Mouse (Mus musculus): Measurements from ENCODE around the gene Plxna4. TPM values are rescaled to one million over a fixed set of nuclear protein-coding genes. Genes with fewer than 3 reads are reported as not detected.

The Plxna4 gene
- polyA plus RNA-seq, 1 experiment from 2014 or later: 3.5 TPM

DNA sequence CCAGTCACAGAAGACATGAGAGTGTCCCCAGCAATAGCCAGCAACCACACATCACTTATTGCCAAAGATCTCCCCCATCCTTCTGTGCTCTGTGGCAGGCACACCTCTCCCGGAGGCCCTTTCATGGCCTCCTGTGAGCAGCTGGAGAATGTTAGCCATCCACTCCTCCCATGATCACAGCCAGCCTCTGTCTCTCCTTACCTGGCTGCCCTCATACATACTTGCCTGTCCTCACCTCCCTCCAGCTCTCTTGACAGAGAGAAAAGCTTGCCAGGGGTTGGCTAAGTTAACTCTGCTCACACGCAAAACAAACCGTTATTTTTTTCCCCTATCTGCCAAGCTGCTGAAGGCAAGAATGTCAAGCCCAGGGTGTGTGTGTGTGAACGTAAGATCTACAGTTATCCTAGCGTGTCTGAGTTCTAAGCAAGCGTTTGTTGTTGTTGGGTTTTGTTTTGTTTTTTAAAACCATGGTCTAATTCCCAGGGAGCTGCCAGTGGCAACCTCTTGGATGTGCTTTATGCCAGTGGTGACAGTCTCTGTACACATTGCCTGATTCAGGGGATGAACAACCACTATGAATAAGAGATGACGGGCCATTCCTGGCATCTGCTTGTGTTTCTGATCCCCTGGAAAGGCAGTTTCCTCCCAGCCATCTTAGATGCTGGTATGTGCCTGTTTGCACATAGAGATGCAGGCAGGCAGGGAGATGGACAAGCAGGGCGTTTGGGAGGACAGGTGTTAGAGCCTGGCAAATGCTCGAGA lies 257.8 kb downstream of the Plxna4 start:
- no peak for ATAC-seq (replicated peaks; ENCODE audit: low FRiP score)

DNA sequence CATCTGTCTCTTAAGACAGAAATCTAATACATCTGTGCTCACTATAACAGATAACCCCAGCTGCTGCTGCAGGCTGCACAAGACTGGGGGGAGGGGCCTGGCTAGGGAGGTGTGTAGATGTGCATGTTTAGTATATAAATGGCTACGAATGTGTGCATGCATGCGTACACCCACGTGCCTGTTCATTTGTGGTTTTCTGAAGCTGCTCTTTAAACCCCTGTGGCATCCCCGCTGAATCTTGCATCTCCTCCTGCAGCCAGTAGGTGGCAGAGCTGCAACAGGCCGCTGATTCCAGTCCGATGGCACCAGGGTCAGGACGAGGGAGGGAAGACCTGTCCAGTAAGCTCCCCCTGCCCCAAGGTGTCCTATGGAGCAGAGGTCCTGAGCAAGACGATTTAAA lies 260.0 kb downstream of the Plxna4 start:
- H3K9me3 ChIP-seq (ENCODE audit: control insufficient read depth, low read length): no peaks in the 10 kb centered on the region
- no peak overlapping the region for H3K4me3 ChIP-seq (ENCODE audit: low read depth, low read length)
- 2% methylated on average over 8 of the region's 8 CpGs for WGBS
- H3K27ac ChIP-seq (ENCODE audit: low read depth, low read length): no peak overlapping the region
- H3K4me2 ChIP-seq (ENCODE audit: low read depth, low read length, severe bottlenecking): no peak overlapping the region
- H3K27me3 ChIP-seq (ENCODE audit: control insufficient read depth, insufficient read depth, low read length): no peaks in the 10 kb centered on the region
- H3K36me3 ChIP-seq (ENCODE audit: control insufficient read depth, insufficient read depth, low read length): no peaks in the 10 kb centered on the region
- no peaks in the 10 kb centered on the region for H3K4me1 ChIP-seq (replicated peaks; ENCODE audit: control insufficient read depth, insufficient read depth, low read length)
- no peak overlapping the region for H3K9ac ChIP-seq (ENCODE audit: low read length)
- DNase-seq (ENCODE audit: low spot score) (peak; percentile 88), ATAC-seq (replicated peaks; ENCODE audit: low FRiP score) (peak; percentile 61; the same call in 1 of the 2 replicates)

More for the DNA sequence above, 257.8 kb downstream of the Plxna4 start:
- no peaks in the 10 kb centered on the region for H3K9me3 ChIP-seq (ENCODE audit: control insufficient read depth, low read length)
- 81% methylated on average over 9 of the region's 9 CpGs for WGBS
- H3K36me3 ChIP-seq (ENCODE audit: control insufficient read depth, insufficient read depth, low read length): no peaks in the 10 kb centered on the region
- no peak overlapping the region for H3K27ac ChIP-seq (ENCODE audit: low read depth, low read length)
- no peaks in the 10 kb centered on the region for H3K4me1 ChIP-seq (replicated peaks; ENCODE audit: control insufficient read depth, insufficient read depth, low read length)
- H3K9ac ChIP-seq (ENCODE audit: low read length): no peak overlapping the region
- H3K4me3 ChIP-seq (ENCODE audit: low read depth, low read length): no peak overlapping the region
- no peak overlapping the region for H3K4me2 ChIP-seq (ENCODE audit: low read depth, low read length, severe bottlenecking)
- no peaks in the 10 kb centered on the region for H3K27me3 ChIP-seq (ENCODE audit: control insufficient read depth, insufficient read depth, low read length)
- no peak for DNase-seq (ENCODE audit: low spot score)

DNA sequence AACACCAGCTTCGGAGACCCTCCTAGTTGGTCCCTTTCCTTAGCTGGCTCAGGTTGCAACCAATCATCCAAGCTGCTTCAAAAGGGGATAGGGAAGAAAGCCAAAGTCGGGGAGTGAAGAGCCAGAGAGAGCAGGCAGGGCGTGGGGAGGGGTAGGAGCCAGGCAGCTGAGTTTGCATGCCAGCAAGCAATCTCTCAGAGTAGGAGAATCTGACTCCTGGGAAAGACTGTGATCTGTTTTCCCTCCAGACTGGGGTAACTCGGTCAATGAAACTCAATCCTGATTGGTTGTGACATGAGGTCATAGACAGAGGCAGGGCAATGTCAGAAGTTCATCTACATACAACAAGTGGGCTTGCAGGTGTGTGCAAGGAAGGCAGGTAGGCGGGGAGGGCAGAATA lies 260.8 kb downstream of the Plxna4 start:
- no peak for ATAC-seq (replicated peaks; ENCODE audit: low FRiP score)

DNA sequence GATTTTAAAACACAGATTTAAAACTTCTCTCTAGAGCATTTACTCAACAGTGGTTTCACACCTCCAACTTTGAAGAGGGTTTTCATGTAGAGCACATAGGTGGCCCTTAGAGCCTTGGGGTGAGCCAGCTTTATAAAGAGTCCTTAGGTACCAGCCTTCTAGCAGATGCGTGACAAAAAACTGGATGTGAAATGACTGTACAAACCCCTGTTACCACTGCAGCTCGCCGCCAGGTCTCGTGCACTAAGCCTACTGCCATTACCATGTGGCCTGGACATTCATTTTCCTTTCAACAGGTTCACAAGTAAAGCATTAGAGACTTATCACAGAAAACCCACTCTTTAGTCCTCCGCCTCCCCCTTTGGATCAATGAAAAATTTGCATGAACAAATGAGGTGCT lies 261.6 kb downstream of the Plxna4 start:
- no peaks in the 10 kb centered on the region for H3K27me3 ChIP-seq (ENCODE audit: control insufficient read depth, insufficient read depth, low read length)
- H3K9ac ChIP-seq (ENCODE audit: low read length): no peak overlapping the region
- H3K4me3 ChIP-seq (ENCODE audit: low read depth, low read length): no peak overlapping the region
- 92% methylated on average over 5 of the region's 5 CpGs for WGBS
- no peaks in the 10 kb centered on the region for H3K4me1 ChIP-seq (replicated peaks; ENCODE audit: control insufficient read depth, insufficient read depth, low read length)
- no peak overlapping the region for H3K27ac ChIP-seq (ENCODE audit: low read depth, low read length)
- no peaks in the 10 kb centered on the region for H3K9me3 ChIP-seq (ENCODE audit: control insufficient read depth, low read length)
- H3K36me3 ChIP-seq (ENCODE audit: control insufficient read depth, insufficient read depth, low read length): no peaks in the 10 kb centered on the region
- no peak for ATAC-seq (replicated peaks; ENCODE audit: low FRiP score)
- H3K4me2 ChIP-seq (ENCODE audit: low read depth, low read length, severe bottlenecking): no peak overlapping the region
- DNase-seq (ENCODE audit: low spot score): no peak

More for the DNA sequence above, 260.8 kb downstream of the Plxna4 start:
- no peak overlapping the region for H3K4me3 ChIP-seq (ENCODE audit: low read depth, low read length)
- H3K36me3 ChIP-seq (ENCODE audit: control insufficient read depth, insufficient read depth, low read length): no peaks in the 10 kb centered on the region
- 27% methylated on average over 5 of the region's 5 CpGs for WGBS
- no peak overlapping the region for H3K9ac ChIP-seq (ENCODE audit: low read length)
- DNase-seq (ENCODE audit: low spot score): no peak
- no peak overlapping the region for H3K27ac ChIP-seq (ENCODE audit: low read depth, low read length)
- H3K4me2 ChIP-seq (ENCODE audit: low read depth, low read length, severe bottlenecking): no peak overlapping the region
- no peaks in the 10 kb centered on the region for H3K27me3 ChIP-seq (ENCODE audit: control insufficient read depth, insufficient read depth, low read length)
- no peaks in the 10 kb centered on the region for H3K4me1 ChIP-seq (replicated peaks; ENCODE audit: control insufficient read depth, insufficient read depth, low read length)
- no peaks in the 10 kb centered on the region for H3K9me3 ChIP-seq (ENCODE audit: control insufficient read depth, low read length)

DNA sequence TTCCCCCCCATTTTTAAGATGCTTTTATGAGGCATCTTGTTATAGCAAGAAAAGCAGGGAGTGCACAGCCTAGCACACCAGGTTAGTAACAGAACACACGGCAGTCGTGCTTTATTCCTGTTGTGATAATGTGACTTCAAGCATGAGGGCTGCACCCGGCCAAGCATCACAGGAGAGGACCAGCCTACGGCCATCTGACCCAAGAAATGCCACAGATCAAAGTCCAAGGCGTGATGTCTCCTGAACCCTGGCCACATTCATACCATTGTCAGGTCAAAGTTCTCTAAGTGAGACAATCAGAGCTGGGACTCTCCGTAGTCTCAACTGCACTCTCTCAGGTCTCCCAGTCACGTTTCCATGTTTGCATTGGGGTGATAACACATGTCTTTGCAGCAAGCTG lies 262.1 kb downstream of the Plxna4 start:
- H3K36me3 ChIP-seq (ENCODE audit: control insufficient read depth, insufficient read depth, low read length): no peaks in the 10 kb centered on the region
- DNase-seq (ENCODE audit: low spot score) (no peak), ATAC-seq (replicated peaks; ENCODE audit: low FRiP score) (no peak)
- no peak overlapping the region for H3K4me3 ChIP-seq (ENCODE audit: low read depth, low read length)
- H3K9ac ChIP-seq (ENCODE audit: low read length): no peak overlapping the region
- no peak overlapping the region for H3K27ac ChIP-seq (ENCODE audit: low read depth, low read length)
- H3K4me2 ChIP-seq (ENCODE audit: low read depth, low read length, severe bottlenecking): no peak overlapping the region
- H3K27me3 ChIP-seq (ENCODE audit: control insufficient read depth, insufficient read depth, low read length): no peaks in the 10 kb centered on the region
- H3K4me1 ChIP-seq (replicated peaks; ENCODE audit: control insufficient read depth, insufficient read depth, low read length): no peaks in the 10 kb centered on the region
- 87% methylated on average over 7 of the region's 7 CpGs for WGBS
- no peaks in the 10 kb centered on the region for H3K9me3 ChIP-seq (ENCODE audit: control insufficient read depth, low read length)

DNA sequence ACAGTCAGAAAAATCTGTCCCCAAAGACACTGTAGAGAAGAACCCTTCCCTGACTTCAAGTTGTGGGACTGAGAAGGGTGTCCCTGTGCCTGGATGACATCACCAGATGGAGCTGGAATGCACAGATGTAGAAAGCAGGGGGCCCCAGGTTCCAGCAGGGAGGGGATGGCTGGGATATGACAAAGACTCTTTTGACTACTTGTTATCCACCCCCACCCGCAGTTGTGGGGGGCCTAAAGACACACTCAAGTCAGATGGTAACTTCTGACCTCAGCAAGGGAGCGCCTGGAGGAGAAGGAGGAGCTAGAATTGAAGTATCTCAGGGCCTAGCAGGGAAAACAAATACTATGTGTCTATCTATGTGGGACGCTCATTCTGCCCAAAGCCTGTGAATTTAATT lies 266.8 kb downstream of the Plxna4 start:
- no peak overlapping the region for H3K4me3 ChIP-seq (ENCODE audit: low read depth, low read length)
- H3K27ac ChIP-seq (ENCODE audit: low read depth, low read length): no peak overlapping the region
- H3K9me3 ChIP-seq (ENCODE audit: control insufficient read depth, low read length): no peaks in the 10 kb centered on the region
- no peaks in the 10 kb centered on the region for H3K36me3 ChIP-seq (ENCODE audit: control insufficient read depth, insufficient read depth, low read length)
- no peaks in the 10 kb centered on the region for H3K27me3 ChIP-seq (ENCODE audit: control insufficient read depth, insufficient read depth, low read length)
- H3K9ac ChIP-seq (ENCODE audit: low read length): no peak overlapping the region
- H3K4me1 ChIP-seq (replicated peaks; ENCODE audit: control insufficient read depth, insufficient read depth, low read length): no peaks in the 10 kb centered on the region; the same call in 1 of the 2 replicates
- DNase-seq (ENCODE audit: low spot score) (no peak), ATAC-seq (replicated peaks; ENCODE audit: low FRiP score) (no peak)
- WGBS: 61% methylated on average over 3 of the region's 3 CpGs
- H3K4me2 ChIP-seq (ENCODE audit: low read depth, low read length, severe bottlenecking): no peak overlapping the region

DNA sequence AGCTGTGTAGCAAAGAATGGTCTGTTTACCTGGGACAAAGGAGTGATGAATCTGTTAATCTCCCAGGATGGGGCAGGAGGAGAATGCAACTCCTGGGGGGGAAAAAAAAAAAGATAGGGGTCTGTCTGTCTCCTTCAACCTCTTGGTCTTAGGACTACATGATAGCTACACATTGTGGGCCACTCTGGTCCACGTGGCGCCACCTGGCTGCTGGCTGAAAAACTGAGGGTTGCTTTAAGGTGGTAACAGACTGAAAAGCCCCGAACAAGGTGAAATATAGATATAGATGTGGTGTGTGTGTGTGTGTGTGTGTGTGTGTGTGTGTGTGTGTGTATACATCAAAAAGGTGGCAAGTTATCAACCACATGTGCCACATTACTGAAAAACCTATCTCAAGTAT lies 267.7 kb downstream of the Plxna4 start:
- Histone ChIP-seq H3K27me3 (ENCODE audit: control insufficient read depth, insufficient read depth, low read length) (no peaks in the 10 kb centered on the region), H3K36me3 (ENCODE audit: control insufficient read depth, insufficient read depth, low read length) (no peaks in the 10 kb centered on the region), H3K9ac (ENCODE audit: low read length) (no peak overlapping the region), H3K4me1 (replicated peaks; ENCODE audit: control insufficient read depth, insufficient read depth, low read length) (no peaks in the 10 kb centered on the region; the same call in 1 of the 2 replicates), H3K9me3 (ENCODE audit: control insufficient read depth, low read length) (no peaks in the 10 kb centered on the region), H3K4me3 (ENCODE audit: low read depth, low read length) (no peak overlapping the region), H3K4me2 (ENCODE audit: low read depth, low read length, severe bottlenecking) (no peak overlapping the region), H3K27ac (ENCODE audit: low read depth, low read length) (no peak overlapping the region)
- ATAC-seq (replicated peaks; ENCODE audit: low FRiP score): no peak
- 26% methylated on average over 3 of the region's 3 CpGs for WGBS
- DNase-seq (ENCODE audit: low spot score): peak; percentile 62

DNA sequence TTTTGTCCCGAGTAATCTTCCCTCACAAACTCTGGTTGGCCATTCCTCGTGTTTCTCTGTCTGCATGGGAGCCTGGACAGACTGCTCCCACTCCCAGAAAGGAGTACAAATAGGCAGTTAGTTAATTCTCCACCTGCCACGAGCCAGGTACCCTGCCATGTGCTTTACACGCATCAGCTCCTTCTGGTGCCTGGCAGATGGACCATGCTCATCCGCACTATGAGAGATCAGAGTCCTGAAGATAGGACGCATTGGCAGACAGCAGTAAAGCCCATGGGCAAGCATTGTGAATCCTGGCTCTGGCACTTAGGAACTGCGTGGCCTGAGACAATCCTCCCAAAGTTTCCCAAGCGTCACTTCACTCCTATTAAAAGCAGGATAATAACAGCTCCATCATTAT lies 270.5 kb downstream of the Plxna4 start:
- no peaks in the 10 kb centered on the region for H3K27me3 ChIP-seq (ENCODE audit: control insufficient read depth, insufficient read depth, low read length)
- H3K4me3 ChIP-seq (ENCODE audit: low read depth, low read length): no peak overlapping the region
- H3K4me2 ChIP-seq (ENCODE audit: low read depth, low read length, severe bottlenecking): no peak overlapping the region
- no peak overlapping the region for H3K9ac ChIP-seq (ENCODE audit: low read length)
- no peak overlapping the region for H3K27ac ChIP-seq (ENCODE audit: low read depth, low read length)
- DNase-seq (ENCODE audit: low spot score): no peak
- no peaks in the 10 kb centered on the region; the same call in 1 of the 2 replicates for H3K4me1 ChIP-seq (replicated peaks; ENCODE audit: control insufficient read depth, insufficient read depth, low read length)
- no peak for ATAC-seq (replicated peaks; ENCODE audit: low FRiP score)
- H3K9me3 ChIP-seq (ENCODE audit: control insufficient read depth, low read length): no peaks in the 10 kb centered on the region
- H3K36me3 ChIP-seq (ENCODE audit: control insufficient read depth, insufficient read depth, low read length): no peaks in the 10 kb centered on the region
- 85% methylated on average over 8 of the region's 8 CpGs for WGBS

DNA sequence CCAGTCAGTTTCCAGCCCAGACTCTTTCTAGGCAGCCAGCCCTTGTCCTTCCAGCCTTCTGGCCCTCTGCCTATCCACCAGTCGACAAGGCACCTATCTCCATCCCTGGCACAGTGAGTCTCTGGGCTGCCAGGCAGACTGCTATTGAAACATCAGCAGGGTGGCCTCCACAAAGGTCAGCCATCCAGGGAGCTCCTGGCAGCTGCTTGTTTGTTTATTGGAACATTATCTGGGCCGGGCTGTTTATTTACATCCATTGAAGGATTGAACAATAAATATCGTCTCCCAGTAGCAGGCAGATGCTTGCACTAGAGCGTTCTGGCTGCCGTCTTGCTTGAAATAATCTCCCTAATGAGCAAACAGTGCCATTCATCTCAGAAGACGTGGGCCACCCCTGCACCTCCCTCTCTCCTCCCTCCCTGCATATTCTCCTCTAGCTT lies 273.0 kb downstream of the Plxna4 start:
- Histone ChIP-seq H3K27me3 (ENCODE audit: control insufficient read depth, insufficient read depth, low read length) (no peaks in the 10 kb centered on the region), H3K4me2 (ENCODE audit: low read depth, low read length, severe bottlenecking) (no peak overlapping the region), H3K4me1 (replicated peaks; ENCODE audit: control insufficient read depth, insufficient read depth, low read length) (no peaks in the 10 kb centered on the region; the same call in 1 of the 2 replicates), H3K4me3 (ENCODE audit: low read depth, low read length) (no peak overlapping the region), H3K9me3 (ENCODE audit: control insufficient read depth, low read length) (no peaks in the 10 kb centered on the region), H3K36me3 (ENCODE audit: control insufficient read depth, insufficient read depth, low read length) (no peaks in the 10 kb centered on the region), H3K9ac (ENCODE audit: low read length) (no peak overlapping the region), H3K27ac (ENCODE audit: low read depth, low read length) (no peak overlapping the region)
- 58% methylated on average over 6 of the region's 6 CpGs for WGBS
- no peak for DNase-seq (ENCODE audit: low spot score)
- ATAC-seq (replicated peaks; ENCODE audit: low FRiP score): no peak

Measured in forebrain, embryonic 11.5 days (tissue).